8 mouse cellular contexts compared by ENCODE assay signal in genomic region chr1:69107485-69108158, GRCm38 (mm10). TPM values are rescaled to one million over a fixed set of nuclear protein-coding genes. Genes with fewer than 3 reads are reported as not detected.
DNase-seq lines count a peak whose midpoint lies in the region; ATAC-seq lines count a peak whose summit lies in the region.

Erbb4 (minus strand) TSS chr1:69108059.

- peak within 1 kb of the TSS; percentile 37 for H3K9ac ChIP-seq in lung, embryonic 15.5 days
- peak within 1 kb of the TSS; percentile 88 for H3K9ac ChIP-seq in heart, embryonic 16.5 days (ENCODE audit: low read length)
- H3K9ac ChIP-seq in liver, embryonic 16.5 days (ENCODE audit: low read depth, low read length) = no peak within 1 kb of the TSS

- H3K27me3 ChIP-seq in lung, embryonic 15.5 days = peaks cover 40% of the 10 kb centered on the region
- H3K27me3 ChIP-seq in heart, embryonic 16.5 days (ENCODE audit: control insufficient read depth, insufficient read depth, low read length) = 0 out of 2 replicates have a peak, but pooled peaks cover 2% of the 10 kb centered on the region
- peaks cover 47% of the 10 kb centered on the region for H3K27me3 ChIP-seq in liver, embryonic 16.5 days (ENCODE audit: control insufficient read depth, insufficient read depth, low read depth, low read length)

- H3K27ac ChIP-seq in lung, embryonic 15.5 days = no peak within 1 kb of the TSS
- H3K27ac ChIP-seq in heart, embryonic 16.5 days (ENCODE audit: low read length) = peak within 1 kb of the TSS; percentile 99
- no peak within 1 kb of the TSS for H3K27ac ChIP-seq in liver, embryonic 16.5 days (ENCODE audit: low read length)

- H3K4me2 ChIP-seq in lung, embryonic 15.5 days = peak within 1 kb of the TSS; percentile 99
- H3K4me2 ChIP-seq in heart, embryonic 16.5 days (ENCODE audit: low read depth, low read length) = peak within 1 kb of the TSS; percentile 69
- H3K4me2 ChIP-seq in liver, embryonic 16.5 days (ENCODE audit: low read depth, low read length) = peak within 1 kb of the TSS; percentile 64

- no peak for DNase-seq in lung, adult 18-20 months
- DNase-seq in embryo, embryonic 11 days = peak; percentile 58
- peak; percentile 40 for DNase-seq in kidney, postnatal 14 days
- DNase-seq in right cerebral cortex, adult 2 months (ENCODE audit: low spot score in 2 of 2) = peak; percentile 16 to 30
- no peak for DNase-seq in MN1 (ENCODE audit: low spot score)

- H3K36me3 ChIP-seq in lung, embryonic 15.5 days = no peaks in the 10 kb centered on the region
- no peaks in the 10 kb centered on the region for H3K36me3 ChIP-seq in heart, embryonic 16.5 days (ENCODE audit: control insufficient read depth, insufficient read depth)
- H3K36me3 ChIP-seq in liver, embryonic 16.5 days (ENCODE audit: control insufficient read depth, insufficient read depth) = no peaks in the 10 kb centered on the region

- no peaks in the 10 kb centered on the region for H3K9me3 ChIP-seq in lung, embryonic 15.5 days
- no peaks in the 10 kb centered on the region for H3K9me3 ChIP-seq in heart, embryonic 16.5 days (replicated peaks; ENCODE audit: control insufficient read depth, low read length)
- no peaks in the 10 kb centered on the region for H3K9me3 ChIP-seq in liver, embryonic 16.5 days (replicated peaks; ENCODE audit: control insufficient read depth, low read length)

- peak; percentile 39; the same call in 1 of the 2 replicates for ATAC-seq in lung, embryonic 15.5 days (ENCODE audit: borderline replicate concordance, extremely low read depth, low FRiP score, low TSS enrichment)
- peak; percentile 19 for ATAC-seq in heart, embryonic 16.5 days (replicated peaks; ENCODE audit: extremely low read depth, insufficient read depth, low FRiP score)
- ATAC-seq in liver, embryonic 16.5 days (ENCODE audit: low read depth) = no peak

- H3K4me3 ChIP-seq in lung, embryonic 15.5 days = peak within 1 kb of the TSS; percentile 54
- peak within 1 kb of the TSS; percentile 68 for H3K4me3 ChIP-seq in heart, embryonic 16.5 days (ENCODE audit: low read length)
- H3K4me3 ChIP-seq in liver, embryonic 16.5 days (ENCODE audit: low read depth, low read length) = peak within 1 kb of the TSS; percentile 46

- H3K4me1 ChIP-seq in lung, embryonic 15.5 days = peaks cover 26% of the 10 kb centered on the region
- peaks cover 8% of the 10 kb centered on the region for H3K4me1 ChIP-seq in heart, embryonic 16.5 days (ENCODE audit: control insufficient read depth, insufficient read depth, low read length)
- no peaks in the 10 kb centered on the region for H3K4me1 ChIP-seq in liver, embryonic 16.5 days (ENCODE audit: control insufficient read depth, low read depth, low read length)

- under 1% methylated on average over 46 of the region's 63 CpGs for WGBS in lung, embryonic 15.5 days
- WGBS in heart, embryonic 16.5 days = under 1% methylated on average over 63 of the region's 63 CpGs
- WGBS in liver, embryonic 16.5 days (ENCODE audit: insufficient replicate concordance) = under 1% methylated on average over 61 of the region's 63 CpGs

RNA-seq across cellular contexts. Expression of gene Erbb4, which starts in this region (rescaled TPM):
- 0.91 and 1.0 TPM in 2 replicates for polyA plus RNA-seq in lung, embryonic 15.5 days (2015; fragmentation: Nextera tagmentation; extraction: Ambion mirVana)
- 5.9 and 6.2 TPM in 2 replicates for polyA plus RNA-seq in heart, embryonic 16.5 days (2015; fragmentation: Nextera tagmentation; extraction: Ambion mirVana)
- 0.01 TPM in 1 of 2 replicates, not detected in the other for polyA plus RNA-seq in liver, embryonic 16.5 days (2015; fragmentation: Nextera tagmentation; extraction: Ambion mirVana)

Comparison
In these comparisons a context has a peak if more than half of its experiments do, and no peak if none do; other contexts are left out.
1. DNase-seq: peak in embryo, embryonic 11 days (single experiment), kidney, postnatal 14 days (single experiment) and right cerebral cortex, adult 2 months (2 of 2); none in lung, adult 18-20 months (0 of 2) and MN1 (single experiment).
2. Peak in every context shown above with its lines, with median percentiles within 50 percentile points of each other: H3K4me2 ChIP-seq and H3K4me3 ChIP-seq.